Mouse (Mus musculus): Measurements from ENCODE around the gene Pla2g6.

Pla2g6 gene

GRCm38 (mm10) chr15:79321733-79322190 lies 6.4 kb downstream of the Pla2g6 start:
- H3K27me3 ChIP-seq (ENCODE audit: control insufficient read depth, insufficient read depth, low read length, poor library complexity, severe bottlenecking) = no peaks in the 10 kb centered on the region
- no peaks in the 10 kb centered on the region for H3K36me3 ChIP-seq (ENCODE audit: control insufficient read depth, insufficient read depth, low read length, poor library complexity, severe bottlenecking)
- DNase-seq (ENCODE audit: low read depth, low spot score) = no peak

GRCm38 (mm10) chr15:79313848-79314369 lies 14.3 kb downstream of the Pla2g6 start:
- no peaks in the 10 kb centered on the region for H3K27me3 ChIP-seq (ENCODE audit: control insufficient read depth, insufficient read depth, low read length, poor library complexity, severe bottlenecking)
- no peak for DNase-seq (ENCODE audit: low read depth, low spot score)
- H3K36me3 ChIP-seq (ENCODE audit: control insufficient read depth, insufficient read depth, low read length, poor library complexity, severe bottlenecking) = peaks cover 4% of the 10 kb centered on the region; the same call in 1 of the 2 replicates

DNA sequence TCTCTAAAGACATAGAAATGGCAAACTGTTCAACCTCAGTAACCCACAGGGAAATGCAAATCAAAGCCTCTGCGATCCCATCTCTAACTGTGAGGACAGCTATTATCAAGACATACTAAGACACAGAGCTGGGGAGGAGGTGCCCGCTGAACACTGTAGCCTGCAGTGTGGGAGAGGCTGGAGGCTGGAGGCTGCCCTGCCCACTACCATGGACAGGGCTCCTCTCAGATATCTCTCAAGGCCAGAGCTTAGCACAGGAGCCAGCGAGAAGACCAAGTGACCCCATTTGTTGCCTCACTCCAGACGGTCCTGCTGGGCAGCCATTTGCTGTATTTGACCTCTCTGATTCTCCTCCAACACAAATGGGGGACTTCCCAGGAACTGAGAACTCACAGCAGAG lies 20.3 kb downstream of the Pla2g6 start:
- Histone ChIP-seq H3K36me3 (ENCODE audit: control insufficient read depth, insufficient read depth, low read length, poor library complexity, severe bottlenecking) (peaks cover 4% of the 10 kb centered on the region), H3K27me3 (ENCODE audit: control insufficient read depth, insufficient read depth, low read length, poor library complexity, severe bottlenecking) (no peaks in the 10 kb centered on the region)
- DNase-seq (ENCODE audit: low read depth, low spot score) = no peak

GRCm38 (mm10) chr15:79306043-79306637 lies 22.1 kb downstream of the Pla2g6 start:
- DNase-seq (ENCODE audit: low read depth, low spot score) = no peak
- Histone ChIP-seq H3K36me3 (ENCODE audit: control insufficient read depth, insufficient read depth, low read length, poor library complexity, severe bottlenecking) (peaks cover 4% of the 10 kb centered on the region), H3K27me3 (ENCODE audit: control insufficient read depth, insufficient read depth, low read length, poor library complexity, severe bottlenecking) (no peaks in the 10 kb centered on the region)

GRCm38 (mm10) chr15:79304832-79305231 lies 23.4 kb downstream of the Pla2g6 start:
- H3K27me3 ChIP-seq (ENCODE audit: control insufficient read depth, insufficient read depth, low read length, poor library complexity, severe bottlenecking) = no peaks in the 10 kb centered on the region
- no peak for DNase-seq (ENCODE audit: low read depth, low spot score)
- no peaks in the 10 kb centered on the region; the same call in 1 of the 2 replicates for H3K36me3 ChIP-seq (ENCODE audit: control insufficient read depth, insufficient read depth, low read length, poor library complexity, severe bottlenecking)

DNA sequence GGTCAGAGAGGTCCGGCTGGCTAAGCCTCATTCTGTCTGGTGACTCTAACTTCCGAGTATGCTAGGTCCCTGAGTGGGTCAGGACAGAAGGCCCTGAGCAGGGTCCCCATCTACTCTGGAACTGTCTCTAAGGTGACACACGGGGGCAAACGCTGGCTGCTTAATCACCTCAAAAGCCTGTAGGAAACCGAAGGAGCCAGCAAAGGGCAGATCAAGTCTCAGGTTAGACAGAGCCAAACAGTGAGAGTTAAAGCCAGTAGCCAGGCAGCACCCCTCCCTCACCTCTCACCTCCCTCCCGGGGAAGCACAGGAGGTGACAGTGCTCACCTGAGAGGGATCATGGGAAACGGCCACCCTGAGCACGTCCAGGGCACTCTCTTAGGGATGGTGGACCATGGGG lies 24.5 kb downstream of the Pla2g6 start:
- H3K27me3 ChIP-seq (ENCODE audit: control insufficient read depth, insufficient read depth, low read length, poor library complexity, severe bottlenecking) = no peaks in the 10 kb centered on the region
- no peaks in the 10 kb centered on the region; the same call in 1 of the 2 replicates for H3K36me3 ChIP-seq (ENCODE audit: control insufficient read depth, insufficient read depth, low read length, poor library complexity, severe bottlenecking)
- DNase-seq (ENCODE audit: low read depth, low spot score) = no peak

- no peak for DNase-seq (ENCODE audit: low read depth, low spot score)
- H3K27me3 ChIP-seq (ENCODE audit: control insufficient read depth, insufficient read depth, low read length, poor library complexity, severe bottlenecking) = no peaks in the 10 kb centered on the region
- H3K36me3 ChIP-seq (ENCODE audit: control insufficient read depth, insufficient read depth, low read length, poor library complexity, severe bottlenecking) = no peaks in the 10 kb centered on the region
Measured at GRCm38 (mm10) chr15:79299563-79300155, 28.5 kb downstream of the Pla2g6 start.

GRCm38 (mm10) chr15:79298553-79298952 lies 29.6 kb downstream of the Pla2g6 start:
- Histone ChIP-seq H3K36me3 (ENCODE audit: control insufficient read depth, insufficient read depth, low read length, poor library complexity, severe bottlenecking) (no peaks in the 10 kb centered on the region), H3K27me3 (ENCODE audit: control insufficient read depth, insufficient read depth, low read length, poor library complexity, severe bottlenecking) (no peaks in the 10 kb centered on the region)
- no peak for DNase-seq (ENCODE audit: low read depth, low spot score)

DNA sequence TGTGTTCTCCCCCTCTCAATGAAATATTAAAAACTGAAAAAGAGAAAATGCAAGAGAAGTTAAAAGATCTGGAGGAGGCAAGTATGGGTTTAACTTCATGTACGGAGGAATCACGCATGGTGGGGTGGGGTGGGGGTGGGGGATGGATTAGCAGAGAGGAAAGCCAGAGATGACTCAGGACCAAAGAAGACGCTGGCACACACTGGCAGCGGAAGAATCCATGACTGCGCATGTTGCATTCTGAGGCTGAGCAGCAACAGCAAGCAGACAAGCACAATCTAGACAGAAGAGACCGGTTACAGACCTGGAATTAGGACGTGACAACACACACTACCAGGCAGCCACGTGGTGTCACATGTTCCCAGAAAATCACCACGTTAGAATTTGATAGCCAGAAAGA lies 35.4 kb downstream of the Pla2g6 start:
- no peak for DNase-seq (ENCODE audit: low read depth, low spot score)
- Histone ChIP-seq H3K27me3 (ENCODE audit: control insufficient read depth, insufficient read depth, low read length, poor library complexity, severe bottlenecking) (no peaks in the 10 kb centered on the region), H3K36me3 (ENCODE audit: control insufficient read depth, insufficient read depth, low read length, poor library complexity, severe bottlenecking) (no peaks in the 10 kb centered on the region)

GRCm38 (mm10) chr15:79290340-79290739 lies 37.9 kb downstream of the Pla2g6 start:
- no peak for DNase-seq (ENCODE audit: low read depth, low spot score)
- Histone ChIP-seq H3K27me3 (ENCODE audit: control insufficient read depth, insufficient read depth, low read length, poor library complexity, severe bottlenecking) (no peaks in the 10 kb centered on the region), H3K36me3 (ENCODE audit: control insufficient read depth, insufficient read depth, low read length, poor library complexity, severe bottlenecking) (no peaks in the 10 kb centered on the region)

GRCm38 (mm10) chr15:79289441-79289840 lies 38.7 kb downstream of the Pla2g6 start:
- no peak for DNase-seq (ENCODE audit: low read depth, low spot score)
- no peaks in the 10 kb centered on the region for H3K27me3 ChIP-seq (ENCODE audit: control insufficient read depth, insufficient read depth, low read length, poor library complexity, severe bottlenecking)
- no peaks in the 10 kb centered on the region for H3K36me3 ChIP-seq (ENCODE audit: control insufficient read depth, insufficient read depth, low read length, poor library complexity, severe bottlenecking)

- Histone ChIP-seq H3K27me3 (ENCODE audit: control insufficient read depth, insufficient read depth, low read length, poor library complexity, severe bottlenecking) (no peaks in the 10 kb centered on the region), H3K36me3 (ENCODE audit: control insufficient read depth, insufficient read depth, low read length, poor library complexity, severe bottlenecking) (no peaks in the 10 kb centered on the region)
- no peak for DNase-seq (ENCODE audit: low read depth, low spot score)
Measured at GRCm38 (mm10) chr15:79288387-79288786, 39.8 kb downstream of the Pla2g6 start.

DNA sequence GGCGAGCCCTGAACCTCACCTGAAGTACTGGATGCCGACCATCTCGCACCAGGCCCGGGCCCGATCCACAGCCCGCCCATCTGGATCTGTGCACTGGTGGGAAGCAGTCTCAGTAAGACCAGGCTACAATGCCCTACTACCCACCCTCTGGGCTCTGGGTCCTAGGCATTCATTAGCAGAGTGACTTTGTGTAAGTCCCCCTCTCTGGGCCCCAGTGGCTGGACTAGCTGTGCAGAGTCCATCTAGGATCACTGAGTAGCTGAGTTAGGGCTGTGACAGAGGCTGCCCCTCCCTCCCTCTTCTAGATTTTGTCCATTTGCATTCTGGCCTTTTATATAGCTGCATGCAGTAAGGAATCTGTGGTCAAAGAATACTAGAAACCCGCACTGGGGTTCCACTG lies 41.1 kb downstream of the Pla2g6 start:
- no peak for DNase-seq (ENCODE audit: low read depth, low spot score)
- Histone ChIP-seq H3K36me3 (ENCODE audit: control insufficient read depth, insufficient read depth, low read length, poor library complexity, severe bottlenecking) (no peaks in the 10 kb centered on the region), H3K27me3 (ENCODE audit: control insufficient read depth, insufficient read depth, low read length, poor library complexity, severe bottlenecking) (no peaks in the 10 kb centered on the region)

- Histone ChIP-seq H3K27me3 (ENCODE audit: control insufficient read depth, insufficient read depth, low read length, poor library complexity, severe bottlenecking) (no peaks in the 10 kb centered on the region), H3K36me3 (ENCODE audit: control insufficient read depth, insufficient read depth, low read length, poor library complexity, severe bottlenecking) (no peaks in the 10 kb centered on the region)
- DNase-seq (ENCODE audit: low read depth, low spot score) = no peak
Measured at GRCm38 (mm10) chr15:79286141-79286540, 42.0 kb downstream of the Pla2g6 start.

GRCm38 (mm10) chr15:79285399-79285798 lies 42.8 kb downstream of the Pla2g6 start, which contains the start of gene Baiap2l2:
Gene Baiap2l2, minus strand, starts transcription at chr15:79285537.
- no peaks in the 10 kb centered on the region for H3K27me3 ChIP-seq (ENCODE audit: control insufficient read depth, insufficient read depth, low read length, poor library complexity, severe bottlenecking)
- no peak for DNase-seq (ENCODE audit: low read depth, low spot score)
- H3K36me3 ChIP-seq (ENCODE audit: control insufficient read depth, insufficient read depth, low read length, poor library complexity, severe bottlenecking) = no peaks in the 10 kb centered on the region

Data from splenic B cell, adult 2 months (primary cell).